ENCODE assay signal across 14 mouse cellular contexts in genomic region chr3:50569565-50569964, GRCm38 (mm10).
A peak's percentile ranks its signal among the peaks of the same experiment; 100 is the strongest.
DNase-seq lines count a peak whose midpoint lies in the region; ATAC-seq and TF ChIP-seq lines count a peak whose summit lies in the region.
"Had no signal": no experiment of that assay in that cellular context is flagged by ENCODE, and none has a peak within 500 bp of the region (broad histone marks: within the 10 kb centered on the region; RNA-seq: fewer than 3 reads in every experiment).

No protein-coding gene starts in this region.

- H3K27ac ChIP-seq in forebrain, embryonic 14.5 days (ENCODE audit: low read depth, low read length) = no peak overlapping the region
- H3K27ac ChIP-seq in forebrain, embryonic 10.5 days = no peak overlapping the region
- H3K27ac ChIP-seq in limb, embryonic 14.5 days (replicated peaks; ENCODE audit: low read depth, low read length) = no peak overlapping the region
- no peak overlapping the region for H3K27ac ChIP-seq in limb, embryonic 10.5 days
- H3K27ac ChIP-seq: embryonic facial prominence, embryonic 15.5 days; hindbrain, embryonic 14.5 days had no signal

- DNase-seq in forebrain, embryonic 14.5 days (ENCODE audit: low spot score) = peak; percentile 35
- DNase-seq in forebrain, embryonic 10.5 days (ENCODE audit: extremely low spot score, low spot score) = no peak
- DNase-seq in limb, embryonic 14.5 days (ENCODE audit: low spot score) = peak; percentile 88
- DNase-seq in limb, embryonic 10.5 days (ENCODE audit: low spot score) = no peak
- peak; percentile 74 for DNase-seq in adrenal gland, postnatal 25 days
- peak; percentile 40 for DNase-seq in ovary, postnatal 36 days (ENCODE audit: low spot score)
- no peak for DNase-seq in spleen, postnatal 14 days (ENCODE audit: low spot score in 2 of 2)
- DNase-seq in urinary bladder, postnatal 25 days (ENCODE audit: low spot score) = no peak
- DNase-seq: cerebellum, adult 11-12 months; heart, adult 11 months; liver, postnatal 0 days had no signal

- H3K9ac ChIP-seq in forebrain, embryonic 14.5 days (ENCODE audit: low read length) = no peak overlapping the region
- no peak overlapping the region for H3K9ac ChIP-seq in limb, embryonic 14.5 days (ENCODE audit: low read depth, low read length, severe bottlenecking)
- H3K9ac ChIP-seq: embryonic facial prominence, embryonic 15.5 days; hindbrain, embryonic 14.5 days; liver, postnatal 0 days had no signal

- 88% methylated on average over 10 of the region's 10 CpGs for WGBS in forebrain, embryonic 14.5 days
- 93% methylated on average over 10 of the region's 10 CpGs for WGBS in forebrain, embryonic 10.5 days
- 69% methylated on average over 10 of the region's 10 CpGs for WGBS in limb, embryonic 14.5 days
- 94% methylated on average over 10 of the region's 10 CpGs for WGBS in limb, embryonic 10.5 days

- no peak overlapping the region for H3K4me3 ChIP-seq in forebrain, embryonic 14.5 days (ENCODE audit: low read depth, low read length)
- H3K4me3 ChIP-seq in forebrain, embryonic 10.5 days = no peak overlapping the region
- H3K4me3 ChIP-seq in limb, embryonic 14.5 days (replicated peaks; ENCODE audit: low read length) = no peak overlapping the region
- no peak overlapping the region for H3K4me3 ChIP-seq in limb, embryonic 10.5 days
- H3K4me3 ChIP-seq: embryonic facial prominence, embryonic 15.5 days had no signal

- H3K36me3 ChIP-seq in forebrain, embryonic 14.5 days (ENCODE audit: control insufficient read depth, insufficient read depth, low read length) = no peaks in the 10 kb centered on the region
- no peaks in the 10 kb centered on the region for H3K36me3 ChIP-seq in forebrain, embryonic 10.5 days (replicated peaks)
- no peaks in the 10 kb centered on the region for H3K36me3 ChIP-seq in limb, embryonic 14.5 days (ENCODE audit: control insufficient read depth, insufficient read depth, low read length)
- H3K36me3 ChIP-seq in limb, embryonic 10.5 days = no peaks in the 10 kb centered on the region
- H3K36me3 ChIP-seq: embryonic facial prominence, embryonic 15.5 days had no signal

- no peaks in the 10 kb centered on the region for H3K4me1 ChIP-seq in forebrain, embryonic 14.5 days (ENCODE audit: control insufficient read depth, insufficient read depth, low read length)
- peaks cover 10% of the 10 kb centered on the region; the same call in 1 of the 2 replicates for H3K4me1 ChIP-seq in forebrain, embryonic 10.5 days
- H3K4me1 ChIP-seq in limb, embryonic 14.5 days (ENCODE audit: control insufficient read depth, insufficient read depth, low read length) = no peaks in the 10 kb centered on the region
- H3K4me1 ChIP-seq in limb, embryonic 10.5 days = peaks cover 3% of the 10 kb centered on the region; the same call in 1 of the 2 replicates
- H3K4me1 ChIP-seq: embryonic facial prominence, embryonic 15.5 days had no signal

- TF ChIP-seq POLR2A in limb, embryonic 14.5 days (IDR thresholded peaks at IDR 0.05; ENCODE audit: borderline replicate concordance, extremely low read depth, insufficient read depth, insufficient read length) = no peak

- no peaks in the 10 kb centered on the region for H3K9me3 ChIP-seq in forebrain, embryonic 14.5 days (replicated peaks; ENCODE audit: control insufficient read depth, low read length)
- H3K9me3 ChIP-seq in forebrain, embryonic 10.5 days = peaks cover 3% of the 10 kb centered on the region; the same call in 1 of the 2 replicates
- H3K9me3 ChIP-seq in limb, embryonic 14.5 days (ENCODE audit: control insufficient read depth, low read length) = no peaks in the 10 kb centered on the region
- H3K9me3 ChIP-seq in limb, embryonic 10.5 days (replicated peaks) = no peaks in the 10 kb centered on the region
- H3K9me3 ChIP-seq: embryonic facial prominence, embryonic 15.5 days had no signal

- H3K27me3 ChIP-seq in forebrain, embryonic 14.5 days (replicated peaks; ENCODE audit: control insufficient read depth, insufficient read depth, low read length) = no peaks in the 10 kb centered on the region
- no peaks in the 10 kb centered on the region for H3K27me3 ChIP-seq in forebrain, embryonic 10.5 days (ENCODE audit: poor library complexity, severe bottlenecking)
- no peaks in the 10 kb centered on the region for H3K27me3 ChIP-seq in limb, embryonic 14.5 days (ENCODE audit: control insufficient read depth, insufficient read depth, low read length)
- H3K27me3 ChIP-seq in limb, embryonic 10.5 days (ENCODE audit: low read depth, poor library complexity, severe bottlenecking) = no peaks in the 10 kb centered on the region
- H3K27me3 ChIP-seq: embryonic facial prominence, embryonic 15.5 days; Patski had no signal

- no peak overlapping the region for H3K4me2 ChIP-seq in forebrain, embryonic 14.5 days (ENCODE audit: low read length)
- no peak overlapping the region for H3K4me2 ChIP-seq in limb, embryonic 14.5 days (replicated peaks; ENCODE audit: low read depth, low read length, severe bottlenecking)
- H3K4me2 ChIP-seq: embryonic facial prominence, embryonic 15.5 days; hindbrain, embryonic 14.5 days had no signal

- ATAC-seq in forebrain, embryonic 14.5 days = no peak
- no peak for ATAC-seq in limb, embryonic 14.5 days (ENCODE audit: low FRiP score, low read depth)
- ATAC-seq: liver, postnatal 0 days; Patski had no signal

Comparison
In these comparisons a context has a peak if more than half of its experiments do, and no peak if none do; other contexts are left out.
1. DNase-seq: peak in forebrain, embryonic 14.5 days (single experiment), limb, embryonic 14.5 days (single experiment), adrenal gland, postnatal 25 days (single experiment) and ovary, postnatal 36 days (single experiment); none in forebrain, embryonic 10.5 days (single experiment), limb, embryonic 10.5 days (single experiment), spleen, postnatal 14 days (0 of 2) and urinary bladder, postnatal 25 days (single experiment).